Mouse (Mus musculus) testis, adult 2 months (tissue): ENCODE data around the gene Ruvbl1. TPM values are rescaled to one million over a fixed set of nuclear protein-coding genes. Genes with fewer than 3 reads are reported as not detected.

ENCODE experiments used
- H3K27ac ChIP-seq: fragments of 200-500 bp; 2 replicates; pipeline ENCODE4 v1.5.1; 2012; ENCODE audit warnings: low read depth, low read length; ENCODE audit not compliant: control insufficient read depth, insufficient read depth
- H3K27me3 ChIP-seq: fragments of 200-500 bp; 2 replicates; pipeline ENCODE4 v1.6.1; 2012; ENCODE audit warnings: mild to moderate bottlenecking, low read length, moderate library complexity; ENCODE audit not compliant: control insufficient read depth, insufficient read depth
- H3K36me3 ChIP-seq: fragments of 200-500 bp; 2 replicates; pipeline ENCODE4 v1.6.1; 2012; ENCODE audit warnings: mild to moderate bottlenecking, low read length; ENCODE audit not compliant: control insufficient read depth, insufficient read depth
- H3K4me1 ChIP-seq: fragments of 200-500 bp; 2 replicates; pipeline ENCODE4 v1.6.1; 2012; ENCODE audit warnings: low read length; ENCODE audit not compliant: control insufficient read depth, insufficient read depth
- H3K4me3 ChIP-seq: fragments of 200-500 bp; 2 replicates; pipeline ENCODE4 v1.5.1; 2012; ENCODE audit warnings: low read depth, mild to moderate bottlenecking, low read length, moderate library complexity, mixed read lengths; ENCODE audit not compliant: control insufficient read depth
- CTCF ChIP-seq: fragments of 200-500 bp; IDR thresholded peaks from 2 replicates; pipeline ENCODE4 v1.5.1; 2012; ENCODE audit warnings: low read depth, mild to moderate bottlenecking, inconsistent platforms, low read length, moderate library complexity; ENCODE audit not compliant: control insufficient read depth, insufficient read depth, insufficient replicate concordance
- POLR2A ChIP-seq: fragments of 200-500 bp; IDR thresholded peaks from 2 replicates; pipeline ENCODE4 v1.6.1; 2012; ENCODE audit warnings: low read depth, mild to moderate bottlenecking, inconsistent platforms, low read length, moderate library complexity; ENCODE audit not compliant: control insufficient read depth
- polyA plus RNA-seq: library from polyadenylated mRNA; depleted of rRNA; stranded (reverse); fragments of >200 nt; gene quantifications from 2 replicates; pipeline ENCODE4 v1.2.3, GENCODE M21; 2012

Gene Ruvbl1
- polyA plus RNA-seq, 1 experiment = 27.0 TPM

DNA sequence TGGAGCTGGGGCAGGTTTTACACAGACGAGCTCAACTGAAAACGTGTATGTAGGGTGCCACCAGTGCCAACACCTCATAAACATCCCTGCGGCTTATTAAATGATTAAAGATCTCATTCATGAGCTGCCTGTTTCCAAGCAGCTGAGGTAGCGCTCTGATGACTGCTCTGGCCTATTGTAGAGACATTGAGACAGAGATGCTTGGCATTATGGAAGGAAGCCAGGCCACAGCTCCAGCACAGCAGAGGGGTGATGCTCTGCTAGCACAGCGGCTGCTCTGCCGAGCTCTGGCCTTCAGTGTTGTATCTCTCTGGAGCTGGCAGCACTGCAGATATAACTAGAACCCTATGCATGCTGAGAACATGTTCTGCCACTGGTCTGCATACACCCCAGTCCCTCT, 28.5 kb downstream of the Ruvbl1 start:
- Histone ChIP-seq H3K4me1 (no peaks in the 10 kb centered on the region), H3K27ac (no peak overlapping the region), H3K36me3 (0 out of 2 replicates have a peak, but pooled peaks cover 1% of the 10 kb centered on the region), H3K4me3 (no peak overlapping the region), H3K27me3 (no peaks in the 10 kb centered on the region)
- TF ChIP-seq POLR2A (no peak), CTCF (no peak)

DNA sequence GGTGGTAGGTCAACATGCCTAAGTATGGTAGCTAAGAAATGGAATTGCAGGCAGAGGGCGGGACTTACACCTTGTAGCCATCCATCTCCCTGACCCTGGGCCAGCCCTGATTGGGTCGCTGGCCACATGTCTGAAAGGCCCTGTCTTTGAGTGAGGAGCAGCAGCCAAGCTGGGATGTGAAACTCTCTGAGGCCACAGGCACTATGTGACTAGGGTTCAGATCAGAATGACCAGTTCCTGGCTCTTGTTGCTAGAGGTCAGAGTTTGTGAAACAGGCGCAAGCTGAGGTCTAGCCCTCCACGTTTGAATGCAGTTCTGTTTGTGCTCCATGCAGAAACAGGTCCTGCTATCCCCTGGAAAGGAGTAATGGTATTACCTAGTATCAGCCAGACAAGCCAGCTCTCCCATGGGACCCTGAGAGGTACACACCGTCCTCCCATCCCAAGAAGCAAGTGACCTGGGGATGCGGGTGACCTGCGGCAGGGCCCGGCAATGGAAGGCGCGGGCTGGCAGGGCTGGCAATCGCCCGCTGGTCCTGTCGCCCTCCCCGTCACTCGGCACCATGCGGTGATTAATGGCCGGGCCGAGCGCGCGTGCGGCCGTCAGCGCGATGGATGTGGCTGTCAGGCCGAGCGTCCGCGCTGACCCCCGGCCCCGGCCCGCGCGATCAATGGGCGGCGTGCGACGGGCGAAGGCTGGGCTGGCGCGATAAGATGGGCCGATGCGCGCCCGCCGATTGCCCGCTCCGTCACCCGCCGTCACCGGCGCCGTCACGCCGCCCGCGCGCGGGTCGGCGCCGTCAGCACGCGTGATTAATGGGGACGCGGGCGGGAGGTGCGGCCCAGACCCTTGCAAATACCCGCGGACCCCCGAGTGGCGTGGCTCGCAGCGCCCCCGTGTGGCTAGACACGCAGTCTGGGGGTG, 34.5 kb downstream of the Ruvbl1 start:
- TF ChIP-seq CTCF (peak; percentile 63), POLR2A (no peak)
- no peaks in the 10 kb centered on the region for H3K27me3 ChIP-seq
- H3K4me1 ChIP-seq = peaks cover 7% of the 10 kb centered on the region
- 0 out of 2 replicates have a peak, but pooled peaks cover 4% of the 10 kb centered on the region for H3K36me3 ChIP-seq
- H3K27ac ChIP-seq = no peak overlapping the region
- H3K4me3 ChIP-seq = peak overlapping the region; percentile 62

DNA sequence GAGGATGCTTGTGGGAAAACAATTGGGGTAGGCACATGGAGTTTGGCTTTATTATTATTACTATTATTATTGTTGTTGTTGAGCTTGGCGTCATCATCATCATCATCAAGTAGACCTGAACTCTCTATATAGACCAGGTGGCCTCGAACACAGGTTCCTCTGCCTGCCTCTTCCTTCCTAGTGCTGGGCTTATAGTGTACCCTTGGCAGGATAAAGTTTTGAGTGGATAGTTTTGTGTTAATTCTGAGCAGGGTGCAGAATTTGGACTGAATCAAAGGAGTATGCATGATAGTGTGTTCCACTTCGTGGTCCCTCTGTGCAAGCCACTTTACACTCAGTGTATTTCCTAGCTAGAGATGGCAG, 35.2 kb downstream of the Ruvbl1 start:
- H3K27me3 ChIP-seq = no peaks in the 10 kb centered on the region
- H3K36me3 ChIP-seq = peaks cover 4% of the 10 kb centered on the region; the same call in 1 of the 2 replicates
- no peak for TF ChIP-seq CTCF
- no peak for TF ChIP-seq POLR2A
- H3K4me1 ChIP-seq = peaks cover 7% of the 10 kb centered on the region
- H3K4me3 ChIP-seq = no peak overlapping the region
- no peak overlapping the region for H3K27ac ChIP-seq

DNA sequence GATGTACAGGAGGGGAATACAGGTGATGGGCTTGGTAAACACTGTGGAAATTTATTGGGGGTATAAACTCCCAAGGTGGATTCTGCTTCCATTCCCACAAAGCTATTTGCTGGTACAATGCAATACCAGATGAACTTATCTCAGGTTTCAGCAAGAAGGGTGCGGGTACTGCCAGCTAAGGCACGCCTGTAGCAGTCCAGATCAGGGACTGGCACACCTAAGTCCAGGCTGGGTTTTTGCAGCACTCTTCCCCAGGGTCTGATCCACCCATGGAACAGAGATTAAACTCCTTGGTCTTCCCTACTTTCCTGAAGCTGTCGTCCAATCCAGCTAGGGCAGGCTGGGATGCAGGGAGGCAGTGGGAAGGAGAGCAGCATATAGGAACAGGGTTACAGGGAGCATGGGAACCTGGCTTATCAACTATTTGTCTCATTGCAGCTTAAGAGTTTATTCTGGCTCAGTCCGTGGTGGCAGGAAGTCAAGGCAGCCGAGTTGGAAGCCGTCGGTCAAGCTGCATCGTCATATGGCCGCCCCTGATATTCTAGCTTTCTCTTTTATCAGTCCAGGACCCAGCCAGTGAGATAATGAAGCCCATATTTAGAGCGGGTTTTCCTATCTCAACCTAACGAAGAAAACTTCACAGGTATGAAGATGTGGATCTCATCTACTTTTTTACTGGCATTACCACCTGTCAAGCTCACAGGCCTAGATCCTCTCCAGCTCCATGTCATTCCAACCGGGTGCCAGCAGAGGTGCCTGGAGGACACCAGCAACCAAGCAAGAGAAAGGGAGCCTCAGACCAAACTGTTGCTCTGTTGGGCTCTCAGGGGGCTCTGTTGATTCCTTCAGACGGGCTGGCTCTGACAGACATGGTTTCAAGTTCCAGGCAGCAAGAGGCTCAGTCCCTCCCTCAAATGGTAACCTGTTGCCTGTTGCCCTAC, 37.1 kb downstream of the Ruvbl1 start:
- Histone ChIP-seq H3K27me3 (no peaks in the 10 kb centered on the region), H3K36me3 (peaks cover 12% of the 10 kb centered on the region), H3K27ac (no peak overlapping the region), H3K4me1 (peaks cover 7% of the 10 kb centered on the region), H3K4me3 (no peak overlapping the region)
- TF ChIP-seq POLR2A = no peak
- TF ChIP-seq CTCF = no peak

DNA sequence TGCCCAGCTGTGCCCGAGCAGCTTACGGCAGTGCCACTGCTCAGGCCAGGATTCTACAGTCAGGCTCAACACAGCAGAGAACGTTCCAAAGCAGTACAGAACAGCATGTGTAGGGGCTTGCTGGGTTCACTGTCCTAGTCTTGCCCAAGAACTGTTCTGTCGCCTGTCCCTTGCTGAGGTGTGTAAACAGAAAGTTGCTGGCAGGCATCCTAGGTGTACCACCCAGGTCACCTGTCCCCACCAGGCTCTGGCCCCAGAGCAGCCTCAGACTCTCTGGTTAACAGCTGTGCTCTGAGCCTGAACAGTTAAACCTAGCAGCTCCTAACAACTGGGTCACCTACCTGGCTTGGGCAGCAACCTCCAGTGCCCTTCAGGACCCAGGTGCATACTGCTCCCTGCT, 37.8 kb downstream of the Ruvbl1 start:
- Histone ChIP-seq H3K4me3 (no peak overlapping the region), H3K36me3 (peaks cover 13% of the 10 kb centered on the region), H3K27ac (no peak overlapping the region), H3K4me1 (peaks cover 7% of the 10 kb centered on the region), H3K27me3 (no peaks in the 10 kb centered on the region)
- no peak for TF ChIP-seq POLR2A
- no peak for TF ChIP-seq CTCF

DNA sequence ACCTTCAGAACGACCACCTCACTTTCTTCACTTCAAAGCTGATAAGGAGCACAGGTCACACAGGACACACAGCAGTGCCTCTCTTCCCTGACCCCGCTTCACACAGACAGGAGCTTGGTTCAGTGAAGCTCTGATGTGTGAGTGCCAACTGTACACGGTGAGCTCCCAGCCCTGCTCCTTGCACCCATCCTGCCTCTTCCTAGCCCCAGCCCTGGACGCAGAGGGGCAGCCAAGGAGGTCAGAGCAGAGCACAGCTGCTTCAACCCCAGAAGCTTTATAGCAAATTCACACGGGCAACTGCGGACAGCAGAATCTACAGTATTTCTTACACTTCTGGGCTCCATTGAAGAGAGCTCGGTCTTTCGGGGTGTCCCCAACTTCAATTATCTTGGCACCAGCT, 48.8 kb downstream of the Ruvbl1 start:
- H3K27me3 ChIP-seq = no peaks in the 10 kb centered on the region
- H3K27ac ChIP-seq = no peak overlapping the region
- peaks cover 2% of the 10 kb centered on the region; the same call in 1 of the 2 replicates for H3K4me1 ChIP-seq
- no peak overlapping the region for H3K4me3 ChIP-seq
- TF ChIP-seq CTCF (no peak), POLR2A (no peak)
- peaks cover 11% of the 10 kb centered on the region for H3K36me3 ChIP-seq

DNA sequence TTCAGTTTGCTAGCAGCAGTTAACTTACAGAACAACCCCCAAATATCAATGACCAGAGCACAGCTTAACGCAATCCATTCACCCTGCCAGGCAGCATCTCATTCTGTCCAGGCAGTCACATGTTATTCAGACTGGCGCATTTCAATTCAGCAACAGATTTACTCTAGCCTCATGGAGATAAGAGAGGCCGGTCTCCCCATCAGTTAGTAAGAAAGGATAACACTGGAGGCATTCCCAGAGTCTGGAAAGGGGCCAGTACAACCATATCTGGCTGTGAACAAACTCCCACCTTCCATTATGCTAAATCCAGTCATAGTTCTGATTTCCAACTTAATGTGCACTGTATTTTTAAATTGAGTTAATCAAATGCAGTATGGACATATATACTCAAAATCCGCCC, 49.3 kb downstream of the Ruvbl1 start:
- peaks cover 6% of the 10 kb centered on the region for H3K4me1 ChIP-seq
- H3K27ac ChIP-seq = no peak overlapping the region
- TF ChIP-seq POLR2A (no peak), CTCF (no peak)
- no peak overlapping the region for H3K4me3 ChIP-seq
- peaks cover 11% of the 10 kb centered on the region for H3K36me3 ChIP-seq
- H3K27me3 ChIP-seq = no peaks in the 10 kb centered on the region
